Mouse (Mus musculus): ENCODE data around the gene Vegfa.

Vegfa gene

DNA sequence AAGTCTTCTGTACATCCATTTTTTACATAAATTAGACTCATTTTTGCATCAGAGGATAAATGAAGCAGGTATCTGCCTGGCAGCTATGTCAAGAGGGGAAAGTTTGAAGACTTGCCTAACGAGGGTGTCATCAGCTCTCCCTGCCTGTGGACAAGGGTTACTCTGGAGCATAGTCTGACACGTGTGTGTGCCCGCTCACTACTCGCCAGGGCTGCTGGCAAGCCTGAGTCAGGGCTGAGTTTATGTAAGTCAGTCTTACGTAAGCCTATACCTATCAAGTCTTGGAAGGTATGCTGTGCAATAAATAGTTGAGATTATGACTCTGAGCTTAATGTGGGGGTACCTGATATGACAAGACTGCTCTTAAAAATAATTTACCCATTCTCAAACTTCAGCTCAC lies 19.2 kb upstream of the Vegfa start:
- no peak for DNase-seq (ENCODE audit: low spot score)

- no peak for DNase-seq (ENCODE audit: low spot score)
Measured at GRCm38 (mm10) chr17:46049567-46049966, 17.4 kb upstream of the Vegfa start.

- DNase-seq (ENCODE audit: low spot score), result no peak
Measured at GRCm38 (mm10) chr17:46048184-46048583, 16.0 kb upstream of the Vegfa start.

DNA sequence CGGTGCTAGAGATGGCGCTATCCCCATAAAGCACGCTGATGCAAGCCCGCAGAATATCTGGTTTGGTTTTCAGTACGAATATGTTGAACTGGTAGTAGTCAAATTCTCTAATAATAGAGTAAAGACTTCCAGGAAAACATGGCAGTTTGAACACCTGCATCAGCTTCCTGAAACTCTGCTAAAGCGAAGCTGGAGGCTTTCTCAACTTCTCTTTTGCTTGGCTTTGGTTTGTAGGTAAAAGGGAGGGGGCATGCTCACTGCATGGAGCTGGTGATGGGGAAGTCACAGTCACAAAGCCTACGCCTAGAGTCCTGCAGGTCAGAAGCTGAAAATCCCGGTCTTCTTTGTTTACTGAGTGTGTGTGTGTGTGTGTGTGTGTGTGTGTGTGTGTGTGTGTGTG lies 13.6 kb upstream of the Vegfa start:
- DNase-seq (ENCODE audit: low spot score), result no peak

GRCm38 (mm10) chr17:46044953-46045352 lies 12.8 kb upstream of the Vegfa start:
- DNase-seq (ENCODE audit: low spot score), result no peak

DNA sequence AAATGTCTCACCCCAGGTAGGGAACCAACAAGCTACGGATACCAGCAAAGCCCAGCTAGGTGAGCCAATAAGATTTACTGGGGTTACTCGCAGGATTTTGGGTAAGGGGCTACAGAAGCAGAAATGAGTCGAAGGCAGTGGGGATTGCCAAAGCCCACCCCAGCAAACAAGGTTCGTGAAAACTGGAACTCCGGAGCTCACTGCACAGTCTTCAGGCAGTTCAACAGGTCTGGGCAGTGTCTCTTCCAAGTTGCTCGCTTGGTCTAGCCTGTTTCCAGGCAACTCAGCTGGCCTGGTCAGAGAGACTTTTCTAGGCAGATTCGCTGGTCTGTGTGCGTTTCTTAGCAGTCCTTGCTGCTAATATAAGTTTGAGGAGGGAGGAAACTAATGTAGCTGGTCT lies 10.0 kb upstream of the Vegfa start:
- DNase-seq (ENCODE audit: low spot score), result no peak

DNA sequence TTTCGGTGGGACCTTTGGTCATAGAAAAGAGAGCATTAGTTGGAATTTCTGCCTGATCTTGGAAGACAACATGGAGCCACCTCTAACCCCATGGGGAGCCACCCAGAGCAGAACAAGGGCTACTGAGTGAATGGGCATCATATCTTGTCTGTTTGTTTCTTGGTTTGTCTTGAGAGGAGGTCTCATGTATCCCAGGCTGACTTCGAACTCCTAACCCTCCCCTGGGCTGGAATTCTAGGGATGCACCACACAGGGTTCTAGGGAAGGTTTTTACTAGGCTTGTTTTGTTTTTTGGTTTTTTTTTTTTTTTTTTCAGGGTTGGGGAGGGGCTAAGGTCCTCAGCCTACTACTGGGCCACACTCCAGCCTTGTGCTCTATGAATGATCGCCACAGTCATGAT lies 9.5 kb upstream of the Vegfa start:
- DNase-seq (ENCODE audit: low spot score), result no peak

GRCm38 (mm10) chr17:46041223-46041622 lies 9.1 kb upstream of the Vegfa start:
- no peak for DNase-seq (ENCODE audit: low spot score)

GRCm38 (mm10) chr17:46040561-46040960 lies 8.4 kb upstream of the Vegfa start:
- DNase-seq (ENCODE audit: low spot score), result no peak

GRCm38 (mm10) chr17:46038906-46039305 lies 6.7 kb upstream of the Vegfa start:
- DNase-seq (ENCODE audit: low spot score), result no peak

DNA sequence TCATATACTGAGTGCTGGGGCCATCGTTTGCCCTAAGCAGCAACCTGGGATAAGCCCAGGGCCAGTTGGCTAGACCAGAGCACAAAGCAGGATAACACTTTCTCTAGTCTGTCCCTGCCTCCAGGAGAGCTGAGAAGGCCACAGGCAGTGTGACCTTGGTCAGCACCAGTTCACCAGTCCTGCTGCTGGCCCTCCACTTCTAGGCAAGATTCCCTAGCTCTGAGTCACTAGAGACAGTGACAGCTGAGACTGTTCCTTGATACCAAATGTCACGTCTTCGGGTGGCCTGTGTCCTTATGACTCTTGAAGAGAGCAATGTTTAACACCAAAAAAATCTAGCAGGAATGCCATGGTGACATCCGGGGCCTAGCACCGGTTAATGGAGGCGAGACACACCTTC lies 4.2 kb upstream of the Vegfa start:
- no peak for DNase-seq (ENCODE audit: low spot score)

- no peak for DNase-seq (ENCODE audit: low spot score)
Measured at GRCm38 (mm10) chr17:46034110-46034509, 1.9 kb upstream of the Vegfa start.

DNA sequence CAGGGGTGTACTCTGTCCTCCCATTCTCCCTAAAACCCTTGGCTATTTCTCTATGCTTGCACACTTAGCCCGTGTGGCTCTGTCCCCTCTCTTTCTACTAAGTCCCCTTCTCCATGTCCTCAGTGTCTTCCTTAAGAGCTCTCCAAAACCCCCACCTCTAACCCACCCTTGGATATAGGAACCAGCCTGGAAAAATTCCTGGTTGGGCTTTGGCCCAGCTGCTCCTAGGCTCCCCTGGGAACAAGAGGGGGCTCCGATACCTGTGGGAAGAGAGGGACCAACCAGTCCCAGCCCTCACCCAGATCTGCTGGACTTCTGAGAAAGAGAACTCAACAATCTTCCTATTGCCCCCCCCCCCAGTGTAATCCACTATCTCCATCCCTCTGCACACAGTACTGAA lies 1.4 kb upstream of the Vegfa start:
- no peak for DNase-seq (ENCODE audit: low spot score)

- no peak for DNase-seq (ENCODE audit: low spot score)
Measured at GRCm38 (mm10) chr17:46033122-46033521, 953 bp upstream of the Vegfa start.

GRCm38 (mm10) chr17:46031621-46032211 lies 453 bp downstream of the Vegfa start:
- peak; percentile 53 for DNase-seq (ENCODE audit: low spot score)

DNA sequence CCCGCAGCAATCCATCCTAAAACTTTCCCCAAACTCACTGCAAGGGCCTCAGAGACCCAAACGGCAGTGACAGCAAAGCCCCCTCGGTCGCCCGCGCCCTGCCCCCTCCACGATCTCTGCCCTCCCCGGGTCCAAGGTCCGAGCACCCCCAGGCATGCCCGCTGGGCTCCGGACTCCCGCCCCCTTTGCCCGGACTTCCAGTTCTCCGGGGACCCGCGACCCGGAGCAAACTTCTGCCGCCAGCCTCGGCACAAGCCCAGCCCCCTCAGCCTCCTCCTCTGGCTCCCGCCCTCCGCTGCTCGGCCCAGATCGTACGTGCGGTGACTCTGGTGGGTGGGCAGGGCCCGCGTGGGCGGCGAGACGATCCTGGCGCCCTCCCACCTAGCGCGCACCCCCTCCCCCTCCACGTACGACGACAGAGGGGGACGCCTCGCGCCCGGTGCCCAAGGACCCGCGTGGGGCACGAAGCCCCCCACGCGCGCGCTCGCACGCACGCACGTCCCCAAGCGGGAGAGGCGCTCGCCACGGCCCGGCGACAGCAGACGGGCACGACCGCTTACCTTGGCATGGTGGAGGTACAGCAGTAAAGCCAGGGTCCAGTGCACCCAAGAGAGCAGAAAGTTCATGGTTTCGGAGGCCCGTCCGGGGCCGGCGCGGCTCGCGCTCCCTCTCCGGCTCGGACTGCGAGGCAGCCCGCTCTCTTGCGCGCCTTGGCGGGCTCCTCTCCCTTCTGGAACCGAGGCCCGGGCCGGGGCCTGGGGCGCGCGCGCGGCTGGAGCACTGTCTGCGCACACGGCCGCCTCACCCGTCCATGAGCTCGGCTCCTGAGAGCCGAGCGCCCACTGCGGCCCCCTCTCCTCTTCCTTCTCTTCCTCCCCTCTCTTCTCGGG lies 1.2 kb downstream of the Vegfa start:
- DNase-seq (ENCODE audit: low spot score), result peak; percentile 71

DNA sequence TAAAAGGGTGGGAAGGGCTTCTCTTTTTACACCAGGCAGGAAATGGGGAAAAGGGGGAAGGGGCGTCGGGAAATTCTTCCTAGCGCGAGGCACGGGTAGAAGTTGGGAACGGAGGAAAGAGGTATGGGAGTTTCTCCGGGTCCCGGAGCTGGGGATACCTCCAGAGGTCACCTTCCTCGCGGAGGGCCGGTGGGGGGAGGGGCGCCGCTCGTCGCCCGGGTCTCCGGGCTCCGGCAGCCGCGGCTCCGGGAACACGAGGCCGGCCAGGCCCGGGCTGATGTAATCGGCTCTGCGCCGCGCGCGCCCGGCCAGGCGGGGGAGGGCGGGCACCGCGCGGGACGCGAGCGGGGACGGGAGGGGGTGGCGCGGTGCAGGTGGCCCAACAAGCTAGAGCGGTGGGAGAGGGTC lies 1.8 kb downstream of the Vegfa start:
- peak; percentile 44 for DNase-seq (ENCODE audit: low spot score)

DNA sequence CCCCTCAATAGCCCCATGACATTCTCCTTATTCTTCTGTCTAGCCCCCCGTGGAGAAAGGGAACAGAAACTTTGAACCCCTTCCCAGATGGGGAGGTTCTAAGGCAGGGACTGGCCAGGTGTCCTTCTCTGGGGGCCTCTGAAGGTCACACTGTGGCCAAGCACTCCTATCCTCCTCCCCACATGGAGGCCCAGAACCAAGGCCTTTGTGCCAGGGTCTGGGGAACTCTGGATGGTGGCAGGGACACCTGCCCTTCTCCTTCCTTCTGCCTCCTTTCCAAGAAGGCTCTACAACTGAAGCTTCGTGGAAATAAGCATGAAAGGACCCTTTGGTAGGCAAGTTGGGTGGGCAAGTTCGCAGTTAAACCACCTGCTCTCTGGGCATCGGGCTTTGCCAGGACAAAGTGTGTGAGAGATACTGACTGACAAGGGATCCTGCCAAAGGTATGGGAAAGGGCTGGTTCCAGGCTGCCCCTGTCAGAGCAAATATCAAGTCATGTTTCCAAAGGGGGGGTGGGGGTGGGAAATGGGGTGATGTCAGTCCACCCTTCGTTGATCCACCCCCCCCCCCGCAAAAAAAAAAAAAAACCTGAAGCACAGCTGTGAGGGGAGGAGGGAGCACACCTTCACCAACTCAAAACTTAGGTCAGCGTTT lies 2.5 kb downstream of the Vegfa start:
- no peak for DNase-seq (ENCODE audit: low spot score)

- DNase-seq (ENCODE audit: low spot score), result peak; percentile 23
Measured at GRCm38 (mm10) chr17:46029052-46029553, 3.1 kb downstream of the Vegfa start.

- peak; percentile 23 for DNase-seq (ENCODE audit: low spot score)
Measured at GRCm38 (mm10) chr17:46028210-46029051, 3.7 kb downstream of the Vegfa start.

GRCm38 (mm10) chr17:46027066-46027917 lies 4.9 kb downstream of the Vegfa start:
- peak; percentile 44 for DNase-seq (ENCODE audit: low spot score)
